Mouse (Mus musculus) midbrain, postnatal 0 days (tissue): Measurements from ENCODE around the gene Lzts3. TPM values are rescaled to one million over a fixed set of nuclear protein-coding genes. Genes with fewer than 3 reads are reported as not detected.

Experiments
- ATAC-seq: fragments of 200-750 bp; cut with Nextera tagmentation; 2 replicates; pipeline ENCODE4 v1.8.0; 2017; ENCODE audit warnings: moderate number of reproducible peaks, mild to moderate bottlenecking, moderate TSS enrichment, moderate library complexity; ENCODE audit not compliant: low FRiP score
- DNase-seq: peaks from one replicate; pipeline ENCODE4 v3.0.0-alpha.2; 2015; ENCODE audit warnings: low spot score
- H3K27ac ChIP-seq: fragments of 300-500 bp; sonication (generic); 2 replicates; pipeline ENCODE4 v1.5.1; 2014; ENCODE audit warnings: low read depth, mild to moderate bottlenecking, low read length, mixed read lengths
- H3K27me3 ChIP-seq: fragments of 300-500 bp; sonication (generic); 2 replicates; pipeline ENCODE4 v1.6.1; 2014; ENCODE audit warnings: low read length, control low read depth, mixed read lengths; ENCODE audit not compliant: insufficient read depth
- H3K36me3 ChIP-seq: fragments of 300-500 bp; sonication (generic); 2 replicates; pipeline ENCODE4 v1.6.1; 2014; ENCODE audit warnings: low read length, control low read depth, mixed read lengths; ENCODE audit not compliant: insufficient read depth
- H3K4me1 ChIP-seq: fragments of 300-500 bp; sonication (generic); 2 replicates; pipeline ENCODE4 v1.6.1; 2014; ENCODE audit warnings: mild to moderate bottlenecking, control low read depth, antibody characterized with exemption, low read length, mixed read lengths; ENCODE audit not compliant: insufficient read depth
- H3K4me2 ChIP-seq: fragments of 300-500 bp; sonication (generic); 2 replicates; pipeline ENCODE4 v1.6.1; 2014; ENCODE audit warnings: low read depth, mild to moderate bottlenecking, low read length, mixed read lengths; ENCODE audit not compliant: poor library complexity, severe bottlenecking
- H3K4me3 ChIP-seq: fragments of 300-500 bp; sonication (generic); 2 replicates; pipeline ENCODE4 v1.5.1; 2014; ENCODE audit warnings: low read depth, mild to moderate bottlenecking, low read length, moderate library complexity
- H3K9ac ChIP-seq: fragments of 300-500 bp; sonication (generic); replicated peaks from 2 replicates; pipeline ENCODE4 v1.6.1; 2014; ENCODE audit warnings: mild to moderate bottlenecking, low read length, moderate library complexity, mixed read lengths; ENCODE audit not compliant: poor library complexity, severe bottlenecking
- H3K9me3 ChIP-seq: fragments of 300-500 bp; sonication (generic); 2 replicates; pipeline ENCODE4 v1.6.1; 2016; ENCODE audit warnings: low read length, control low read depth
- CTCF ChIP-seq: IDR thresholded peaks from 2 replicates; pipeline ENCODE4 v1.5.1; 2016; ENCODE audit warnings: antibody characterized with exemption, mild to moderate bottlenecking
- WGBS: fragments of 180-500 bp; shearing (Covaris S2); extraction: QIAGEN DNeasy Blood & Tissue Kit; methylation state at CpG from one replicate; pipeline ENCODE4 v1.1.7; 2014; 5-methylcytosine and 5-hydroxymethylcytosine counted together
- polyA plus RNA-seq: library from polyadenylated mRNA; unstranded; fragments of >200 nt; fragmentation: Nextera tagmentation; extraction: Ambion mirVana; gene quantifications from 2 replicates; pipeline ENCODE4 v1.2.1, GENCODE M21; 2015
- total RNA-seq: library from RNA; depleted of rRNA; stranded (reverse); fragments of >200 nt; gene quantifications from 2 replicates; pipeline ENCODE4 v1.2.3, GENCODE M21; 2014; rRNA removed

Lzts3 gene
- total RNA-seq: 65.9 and 76.6 TPM in 2 replicates
- polyA plus RNA-seq: 14.2 and 18.8 TPM in 2 replicates

DNA sequence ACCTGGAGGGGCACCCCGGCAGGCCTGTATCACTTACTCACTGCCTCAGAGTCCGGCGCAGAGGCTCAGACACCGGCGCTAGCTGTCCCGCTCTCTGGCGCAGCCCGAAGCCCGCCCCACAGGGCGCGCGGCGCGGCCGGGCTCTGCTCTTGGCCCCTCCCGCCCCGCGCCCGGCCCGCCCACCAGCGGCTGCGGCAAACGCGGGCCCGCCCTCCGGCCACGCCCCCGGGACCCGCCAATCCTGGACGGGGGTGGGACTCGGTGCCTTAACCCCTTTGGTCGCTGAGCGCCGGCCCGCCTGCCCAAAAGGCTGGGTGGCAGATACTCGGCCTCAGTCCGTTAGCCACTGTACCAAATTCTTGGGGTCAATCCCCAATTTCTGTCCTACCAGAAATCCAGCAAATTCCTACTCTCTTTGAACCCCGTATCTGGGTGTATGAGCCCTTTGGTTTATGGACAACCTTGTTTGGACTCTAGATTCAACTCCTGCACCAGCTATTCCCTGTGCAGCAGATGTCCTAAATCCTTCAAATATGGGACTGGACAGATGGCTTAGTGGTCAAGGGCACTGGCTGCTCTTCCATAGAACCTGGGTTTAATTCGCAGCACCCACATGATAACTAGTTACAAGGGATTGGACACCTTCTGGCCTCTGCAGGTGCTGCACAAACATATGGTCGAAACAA is at the start of gene Lzts3:
Gene Lzts3, minus strand, starts transcription at position 120 of the 686 bp plus-strand sequence.
- peaks cover 12% of the 10 kb centered on the region; the same call in 1 of the 2 replicates for H3K36me3 ChIP-seq
- peaks cover 10% of the 10 kb centered on the region; the same call in 1 of the 2 replicates for H3K4me1 ChIP-seq
- no peaks in the 10 kb centered on the region for H3K9me3 ChIP-seq
- TF ChIP-seq CTCF: no peak
- H3K4me2 ChIP-seq: peak within 1 kb of the TSS; percentile 74
- H3K4me3 ChIP-seq: peak within 1 kb of the TSS; percentile 65
- peak within 1 kb of the TSS; percentile 81 for H3K27ac ChIP-seq
- 3% methylated on average over 31 of the region's 40 CpGs for WGBS
- ATAC-seq (peak; percentile 92), DNase-seq (peak; percentile 93)
- no peaks in the 10 kb centered on the region for H3K27me3 ChIP-seq
- peak within 1 kb of the TSS; percentile 96 for H3K9ac ChIP-seq

DNA sequence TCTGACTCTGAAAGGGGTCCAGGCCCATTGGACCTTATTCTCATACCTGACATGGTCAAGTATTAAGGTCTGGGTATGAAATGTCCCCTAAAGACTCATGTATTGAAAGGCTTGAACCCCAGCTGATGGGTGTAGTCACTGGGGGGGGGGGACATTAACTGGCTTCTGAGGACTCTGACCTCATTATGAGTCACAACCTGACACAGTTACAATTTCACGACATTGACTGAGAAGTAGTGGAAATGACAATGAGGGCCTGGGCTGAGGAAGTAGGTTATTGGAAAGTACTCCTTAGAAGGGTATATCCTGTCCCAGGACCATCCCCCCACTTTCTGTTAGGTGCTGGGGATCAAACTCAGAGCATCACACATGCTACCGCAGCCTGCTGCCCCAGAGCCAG is 46.4 kb upstream of the Lzts3 start:
- H3K36me3 ChIP-seq: peaks cover 13% of the 10 kb centered on the region
- no peak for TF ChIP-seq CTCF
- H3K9ac ChIP-seq: no peak overlapping the region
- H3K4me2 ChIP-seq: no peak overlapping the region
- H3K9me3 ChIP-seq: no peaks in the 10 kb centered on the region
- DNase-seq (no peak), ATAC-seq (no peak)
- H3K27me3 ChIP-seq: no peaks in the 10 kb centered on the region
- H3K4me1 ChIP-seq: no peaks in the 10 kb centered on the region
- no peak overlapping the region for H3K4me3 ChIP-seq
- WGBS: 83% methylated on average over 2 of the region's 2 CpGs
- no peak overlapping the region for H3K27ac ChIP-seq

DNA sequence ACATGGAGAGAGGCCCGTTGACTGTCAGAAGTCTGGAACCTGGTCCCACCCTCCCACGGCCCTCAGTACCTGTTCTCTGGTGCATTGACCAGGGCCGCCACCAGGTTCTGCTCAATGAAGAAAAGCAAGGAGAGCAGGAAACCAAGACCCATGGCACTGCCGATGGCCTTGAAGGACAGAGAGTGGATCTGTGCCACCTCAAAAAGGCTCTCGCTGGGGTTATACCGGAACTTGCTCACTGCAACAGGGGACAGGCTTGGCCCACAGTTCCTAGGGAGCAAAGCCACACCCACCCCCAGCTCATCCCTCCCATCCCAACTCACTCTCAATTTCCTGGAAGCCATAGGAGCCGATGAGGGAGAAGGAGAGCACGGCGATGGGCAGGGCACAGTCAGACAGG is 42.8 kb upstream of the Lzts3 start:
- H3K27ac ChIP-seq: no peak overlapping the region
- WGBS: 88% methylated on average over 9 of the region's 9 CpGs
- no peaks in the 10 kb centered on the region for H3K4me1 ChIP-seq
- ATAC-seq: no peak
- no peak for TF ChIP-seq CTCF
- H3K9me3 ChIP-seq: no peaks in the 10 kb centered on the region
- DNase-seq: no peak
- H3K9ac ChIP-seq: no peak overlapping the region
- H3K27me3 ChIP-seq: no peaks in the 10 kb centered on the region
- H3K4me3 ChIP-seq: no peak overlapping the region
- H3K36me3 ChIP-seq: peaks cover 34% of the 10 kb centered on the region
- no peak overlapping the region for H3K4me2 ChIP-seq

DNA sequence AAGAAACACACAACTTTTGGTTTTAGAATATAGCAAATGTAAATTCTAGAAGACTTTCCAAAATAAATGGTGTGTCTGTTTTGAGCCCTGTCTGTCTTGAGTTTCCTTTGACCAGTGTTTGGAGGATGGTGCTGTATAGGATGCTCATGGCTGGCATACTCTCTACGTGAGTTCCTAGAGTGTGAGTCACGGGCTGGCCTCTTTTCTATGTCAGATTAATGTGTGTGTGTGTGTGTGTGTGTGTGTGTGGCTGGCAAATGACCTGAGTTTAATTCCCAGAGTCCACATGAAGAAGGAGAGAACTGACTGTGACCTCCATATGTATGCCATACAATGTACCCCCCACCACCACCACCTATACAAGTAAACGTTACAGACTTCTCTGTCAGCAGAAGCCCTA is 38.9 kb upstream of the Lzts3 start:
- Histone ChIP-seq H3K9ac (no peak overlapping the region), H3K9me3 (no peaks in the 10 kb centered on the region), H3K27me3 (no peaks in the 10 kb centered on the region), H3K4me3 (no peak overlapping the region), H3K4me2 (no peak overlapping the region), H3K36me3 (peaks cover 66% of the 10 kb centered on the region), H3K4me1 (no peaks in the 10 kb centered on the region), H3K27ac (no peak overlapping the region)
- no peak for ATAC-seq
- WGBS: 88% methylated on average over 3 of the region's 3 CpGs
- TF ChIP-seq CTCF: no peak
- DNase-seq: no peak

DNA sequence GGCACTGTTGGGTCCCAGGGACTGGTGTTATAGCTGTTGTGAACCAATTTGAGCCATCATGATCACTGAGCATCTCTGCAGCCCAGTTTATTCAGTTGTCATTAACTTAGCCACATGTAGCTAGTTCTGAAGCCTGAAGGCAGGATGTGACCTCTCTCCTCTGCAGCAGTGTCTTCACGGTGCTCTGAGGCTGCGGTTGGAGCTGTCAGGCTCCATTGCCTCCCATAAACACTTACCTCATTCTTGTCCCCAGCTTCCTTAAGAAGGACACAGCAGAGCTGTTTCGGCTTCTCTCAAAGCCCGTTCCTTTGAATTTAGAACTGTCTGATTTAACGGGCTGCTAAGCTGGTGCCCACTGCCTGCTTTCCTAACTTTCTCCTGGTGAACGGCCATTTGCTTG is 37.3 kb upstream of the Lzts3 start:
- H3K36me3 ChIP-seq: peaks cover 79% of the 10 kb centered on the region
- WGBS: 92% methylated on average over 6 of the region's 6 CpGs
- no peak overlapping the region for H3K27ac ChIP-seq
- no peak overlapping the region for H3K4me3 ChIP-seq
- no peak overlapping the region for H3K4me2 ChIP-seq
- TF ChIP-seq CTCF: no peak
- no peaks in the 10 kb centered on the region for H3K4me1 ChIP-seq
- no peak overlapping the region for H3K9ac ChIP-seq
- H3K9me3 ChIP-seq: no peaks in the 10 kb centered on the region
- ATAC-seq: no peak
- no peaks in the 10 kb centered on the region for H3K27me3 ChIP-seq
- DNase-seq: no peak

DNA sequence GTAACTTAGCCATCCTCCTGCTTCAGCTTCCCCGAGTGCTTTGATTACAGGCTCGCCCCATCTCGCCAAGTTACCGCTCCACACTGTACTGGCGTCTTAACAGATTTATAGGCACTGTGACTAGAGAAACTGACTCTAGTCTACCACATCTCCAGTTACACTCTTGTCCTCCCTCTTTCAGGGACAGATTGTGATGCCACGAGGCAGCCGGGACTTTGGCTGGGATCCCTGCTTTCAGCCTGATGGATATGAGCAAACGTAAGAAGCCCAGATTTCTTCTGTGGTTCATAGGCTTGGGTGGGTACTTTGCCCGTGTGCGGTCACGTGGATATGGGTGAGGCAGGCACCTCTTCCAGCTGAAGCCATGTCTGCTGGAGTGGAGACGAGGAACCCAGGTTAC is 36.6 kb upstream of the Lzts3 start:
- Histone ChIP-seq H3K4me3 (no peak overlapping the region), H3K4me2 (no peak overlapping the region), H3K9me3 (no peaks in the 10 kb centered on the region), H3K27me3 (no peaks in the 10 kb centered on the region), H3K9ac (no peak overlapping the region), H3K27ac (no peak overlapping the region), H3K4me1 (no peaks in the 10 kb centered on the region), H3K36me3 (peaks cover 76% of the 10 kb centered on the region)
- 94% methylated on average over 12 of the region's 12 CpGs for WGBS
- ATAC-seq (no peak), DNase-seq (no peak)
- TF ChIP-seq CTCF: no peak
